Mouse (Mus musculus): Measurements from ENCODE around the gene Galnt7. TPM values are rescaled to one million over a fixed set of nuclear protein-coding genes. Genes with fewer than 3 reads are reported as not detected.

The Galnt7 gene
- 15.7 and 17.0 TPM in 2 replicates for polyA plus RNA-seq (2015; fragmentation: Nextera tagmentation; extraction: Ambion mirVana)

- no peaks in the 10 kb centered on the region for H3K9me3 ChIP-seq
- ATAC-seq (ENCODE audit: insufficient number of reproducible peaks, insufficient read depth, low FRiP score, low TSS enrichment, low read depth) = peak; percentile 86
- peak within 1 kb of the TSS; percentile 89 for H3K4me3 ChIP-seq
- WGBS = under 1% methylated on average over 23 of the region's 74 CpGs
- no peaks in the 10 kb centered on the region for H3K36me3 ChIP-seq
- H3K4me1 ChIP-seq = peaks cover 29% of the 10 kb centered on the region
- peak within 1 kb of the TSS; percentile 98 for H3K9ac ChIP-seq
- H3K27ac ChIP-seq = peak within 1 kb of the TSS; percentile 97
- H3K27me3 ChIP-seq = no peaks in the 10 kb centered on the region
- peak within 1 kb of the TSS; percentile 85 for H3K4me2 ChIP-seq
Measured at GRCm38 (mm10) chr8:57652456-57653055, at the start of gene Galnt7. Gene Galnt7 (minus strand): TSS chr8:57653032.

- Histone ChIP-seq H3K4me2 (no peak overlapping the region), H3K4me1 (no peaks in the 10 kb centered on the region; the same call in 1 of the 2 replicates), H3K9ac (no peak overlapping the region), H3K36me3 (no peaks in the 10 kb centered on the region), H3K4me3 (no peak overlapping the region), H3K27ac (no peak overlapping the region), H3K9me3 (no peaks in the 10 kb centered on the region), H3K27me3 (no peaks in the 10 kb centered on the region)
- no peak for ATAC-seq (ENCODE audit: insufficient number of reproducible peaks, insufficient read depth, low FRiP score, low TSS enrichment, low read depth)
- WGBS = 48% methylated on average over 7 of the region's 7 CpGs
Measured at GRCm38 (mm10) chr8:57688633-57689032, 35.8 kb upstream of the Galnt7 start.

- H3K4me3 ChIP-seq = no peak overlapping the region
- H3K9ac ChIP-seq = no peak overlapping the region
- 85% methylated on average over 3 of the region's 3 CpGs for WGBS
- H3K4me2 ChIP-seq = no peak overlapping the region
- H3K9me3 ChIP-seq = no peaks in the 10 kb centered on the region
- H3K27me3 ChIP-seq = no peaks in the 10 kb centered on the region
- H3K4me1 ChIP-seq = no peaks in the 10 kb centered on the region; the same call in 1 of the 2 replicates
- H3K36me3 ChIP-seq = no peaks in the 10 kb centered on the region
- no peak overlapping the region for H3K27ac ChIP-seq
- ATAC-seq (ENCODE audit: insufficient number of reproducible peaks, insufficient read depth, low FRiP score, low TSS enrichment, low read depth) = no peak
Measured at GRCm38 (mm10) chr8:57685803-57686202, 33.0 kb upstream of the Galnt7 start.

- Histone ChIP-seq H3K4me1 (no peaks in the 10 kb centered on the region), H3K27ac (no peak overlapping the region), H3K9me3 (no peaks in the 10 kb centered on the region), H3K4me2 (no peak overlapping the region), H3K27me3 (no peaks in the 10 kb centered on the region), H3K36me3 (no peaks in the 10 kb centered on the region), H3K4me3 (no peak overlapping the region), H3K9ac (no peak overlapping the region)
- 78% methylated on average over 5 of the region's 5 CpGs for WGBS
- no peak for ATAC-seq (ENCODE audit: insufficient number of reproducible peaks, insufficient read depth, low FRiP score, low TSS enrichment, low read depth)
Measured at GRCm38 (mm10) chr8:57680044-57680443, 27.2 kb upstream of the Galnt7 start.

GRCm38 (mm10) chr8:57664121-57664520 is 11.3 kb upstream of the Galnt7 start:
- Histone ChIP-seq H3K9ac (no peak overlapping the region), H3K36me3 (no peaks in the 10 kb centered on the region), H3K4me1 (no peaks in the 10 kb centered on the region), H3K27ac (no peak overlapping the region), H3K4me3 (no peak overlapping the region), H3K9me3 (no peaks in the 10 kb centered on the region), H3K27me3 (no peaks in the 10 kb centered on the region), H3K4me2 (no peak overlapping the region)
- WGBS = 91% methylated on average over 2 of the region's 2 CpGs
- ATAC-seq (ENCODE audit: insufficient number of reproducible peaks, insufficient read depth, low FRiP score, low TSS enrichment, low read depth) = no peak

GRCm38 (mm10) chr8:57660019-57660418 is 7.2 kb upstream of the Galnt7 start:
- H3K9me3 ChIP-seq = no peaks in the 10 kb centered on the region
- H3K9ac ChIP-seq = no peak overlapping the region
- no peak overlapping the region for H3K27ac ChIP-seq
- no peaks in the 10 kb centered on the region for H3K36me3 ChIP-seq
- no peak overlapping the region for H3K4me3 ChIP-seq
- ATAC-seq (ENCODE audit: insufficient number of reproducible peaks, insufficient read depth, low FRiP score, low TSS enrichment, low read depth) = no peak
- H3K27me3 ChIP-seq = no peaks in the 10 kb centered on the region
- H3K4me2 ChIP-seq = no peak overlapping the region
- 73% methylated on average over 2 of the region's 2 CpGs for WGBS
- no peaks in the 10 kb centered on the region for H3K4me1 ChIP-seq

- H3K9me3 ChIP-seq = no peaks in the 10 kb centered on the region
- H3K4me1 ChIP-seq = peaks cover 13% of the 10 kb centered on the region
- H3K4me3 ChIP-seq = no peak overlapping the region
- H3K27me3 ChIP-seq = no peaks in the 10 kb centered on the region
- H3K27ac ChIP-seq = no peak overlapping the region
- ATAC-seq (ENCODE audit: insufficient number of reproducible peaks, insufficient read depth, low FRiP score, low TSS enrichment, low read depth) = no peak
- 57% methylated on average over 6 of the region's 6 CpGs for WGBS
- H3K9ac ChIP-seq = no peak overlapping the region
- H3K36me3 ChIP-seq = no peaks in the 10 kb centered on the region
- H3K4me2 ChIP-seq = no peak overlapping the region
Measured at GRCm38 (mm10) chr8:57656446-57656845, 3.6 kb upstream of the Galnt7 start.

GRCm38 (mm10) chr8:57654146-57654545 is 1.3 kb upstream of the Galnt7 start:
- H3K9ac ChIP-seq = no peak overlapping the region
- 88% methylated on average over 7 of the region's 7 CpGs for WGBS
- peaks cover 21% of the 10 kb centered on the region for H3K4me1 ChIP-seq
- H3K27me3 ChIP-seq = no peaks in the 10 kb centered on the region
- H3K27ac ChIP-seq = no peak overlapping the region
- H3K4me2 ChIP-seq = peak overlapping the region; percentile 85
- no peaks in the 10 kb centered on the region for H3K9me3 ChIP-seq
- no peak for ATAC-seq (ENCODE audit: insufficient number of reproducible peaks, insufficient read depth, low FRiP score, low TSS enrichment, low read depth)
- no peak overlapping the region for H3K4me3 ChIP-seq
- H3K36me3 ChIP-seq = no peaks in the 10 kb centered on the region

GRCm38 (mm10) chr8:57653768-57654125 is 915 bp upstream of the Galnt7 start:
- Histone ChIP-seq H3K4me1 (peaks cover 21% of the 10 kb centered on the region), H3K27ac (peak overlapping the region; percentile 97; the same call in 1 of the 2 replicates), H3K9ac (peak overlapping the region; percentile 69; the same call in 1 of the 2 replicates)

GRCm38 (mm10) chr8:57653056-57653767 is 380 bp upstream of the Galnt7 start:
- Histone ChIP-seq H3K4me2 (peak overlapping the region; percentile 85), H3K4me1 (peaks cover 25% of the 10 kb centered on the region), H3K27ac (peak overlapping the region; percentile 97), H3K36me3 (no peaks in the 10 kb centered on the region), H3K4me3 (peak overlapping the region; percentile 89), H3K9me3 (no peaks in the 10 kb centered on the region), H3K27me3 (no peaks in the 10 kb centered on the region), H3K9ac (peak overlapping the region; percentile 98)
- WGBS = 2% methylated on average over 21 of the region's 38 CpGs
- peak; percentile 78 for ATAC-seq (ENCODE audit: insufficient number of reproducible peaks, insufficient read depth, low FRiP score, low TSS enrichment, low read depth)

More at GRCm38 (mm10) chr8:57653768-57654125, 915 bp upstream of the Galnt7 start:
- Histone ChIP-seq H3K9me3 (no peaks in the 10 kb centered on the region), H3K27me3 (no peaks in the 10 kb centered on the region), H3K4me2 (peak overlapping the region; percentile 85), H3K4me3 (peak overlapping the region; percentile 89), H3K36me3 (no peaks in the 10 kb centered on the region)
- 18% methylated on average over 7 of the region's 7 CpGs for WGBS
- no peak for ATAC-seq (ENCODE audit: insufficient number of reproducible peaks, insufficient read depth, low FRiP score, low TSS enrichment, low read depth)

- Histone ChIP-seq H3K36me3 (no peaks in the 10 kb centered on the region), H3K4me1 (peaks cover 36% of the 10 kb centered on the region), H3K9me3 (no peaks in the 10 kb centered on the region), H3K9ac (peak overlapping the region; percentile 98), H3K4me2 (peak overlapping the region; percentile 85), H3K27ac (peak overlapping the region; percentile 97), H3K27me3 (no peaks in the 10 kb centered on the region), H3K4me3 (peak overlapping the region; percentile 89)
- ATAC-seq (ENCODE audit: insufficient number of reproducible peaks, insufficient read depth, low FRiP score, low TSS enrichment, low read depth) = peak; percentile 67
- WGBS = under 1% methylated on average over 90 of the region's 91 CpGs
Measured at GRCm38 (mm10) chr8:57651689-57652455, 960 bp downstream of the Galnt7 start.
